Mouse (Mus musculus) retina, postnatal 1 day (tissue): ENCODE data around the gene Eif6.

Experiments used
- DNase-seq: peaks from one replicate; pipeline ENCODE4 v3.0.0-alpha.2; 2012

Eif6 gene

DNA sequence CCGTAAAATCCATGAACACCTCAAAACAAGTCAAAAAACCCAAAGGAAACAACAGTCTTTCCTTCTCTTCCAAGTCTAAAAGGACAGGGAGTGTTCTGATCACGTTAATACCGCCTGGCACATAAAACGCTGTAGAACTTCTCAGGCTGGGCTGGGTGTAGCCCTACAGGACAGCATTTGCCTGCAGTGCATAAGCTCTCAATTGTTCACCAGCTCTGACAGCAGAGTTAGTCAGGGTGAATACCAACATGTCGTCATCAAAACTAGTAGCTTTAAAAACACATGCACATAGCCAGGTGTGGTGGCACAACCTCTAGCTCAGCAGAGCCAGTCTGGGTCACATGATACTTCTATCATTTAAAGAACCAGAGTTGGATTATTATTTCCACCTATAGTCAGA, 5.9 kb downstream of the Eif6 start:
- no peak for DNase-seq

GRCm38 (mm10) chr2:155819449-155820251, 7.1 kb downstream of the Eif6 start:
- no peak for DNase-seq

GRCm38 (mm10) chr2:155819392-155819448, 7.5 kb downstream of the Eif6 start, which contains the start of gene BC029722:
BC029722 (minus strand) TSS chr2:155819426.
- no peak for DNase-seq

DNA sequence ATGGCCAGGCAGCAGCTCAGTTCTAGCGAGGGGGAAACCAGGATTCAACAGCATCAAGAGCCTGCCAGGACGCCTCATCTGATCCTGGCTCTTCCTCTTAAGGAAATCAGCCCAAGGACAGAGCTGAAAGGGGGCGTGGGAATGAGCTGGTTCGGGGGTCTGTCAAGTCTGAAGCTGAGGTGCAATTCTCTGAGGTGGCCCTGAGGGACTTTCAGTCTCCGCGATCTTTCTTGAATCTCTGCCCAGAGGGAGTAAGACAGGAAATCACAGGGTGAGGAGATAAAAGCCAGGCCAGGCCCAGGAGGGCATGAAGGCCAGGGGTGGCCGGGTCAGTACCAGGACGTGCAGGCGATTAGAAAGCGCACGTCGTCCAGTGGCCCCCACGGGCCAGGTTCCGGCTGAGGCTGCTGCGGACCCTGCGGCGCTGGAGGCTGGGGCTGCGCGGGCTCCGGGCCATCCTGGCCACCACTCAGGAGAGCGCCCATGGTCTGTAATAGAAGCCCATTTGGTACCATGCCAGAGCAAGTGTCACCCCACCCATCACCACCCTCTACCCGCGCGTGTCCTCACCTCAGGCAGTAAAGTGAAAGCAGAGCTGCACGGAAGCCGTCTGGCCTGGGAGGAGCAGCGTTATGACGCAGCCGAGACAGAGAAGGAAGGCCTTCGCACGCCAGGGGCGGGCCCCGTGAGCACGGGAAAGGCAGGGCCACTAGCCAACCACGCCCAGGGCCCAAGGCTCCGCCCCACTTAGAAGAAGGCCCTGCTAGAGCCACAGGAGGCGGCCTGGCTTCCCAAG, 7.9 kb downstream of the Eif6 start:
- DNase-seq = peak; percentile 94

DNA sequence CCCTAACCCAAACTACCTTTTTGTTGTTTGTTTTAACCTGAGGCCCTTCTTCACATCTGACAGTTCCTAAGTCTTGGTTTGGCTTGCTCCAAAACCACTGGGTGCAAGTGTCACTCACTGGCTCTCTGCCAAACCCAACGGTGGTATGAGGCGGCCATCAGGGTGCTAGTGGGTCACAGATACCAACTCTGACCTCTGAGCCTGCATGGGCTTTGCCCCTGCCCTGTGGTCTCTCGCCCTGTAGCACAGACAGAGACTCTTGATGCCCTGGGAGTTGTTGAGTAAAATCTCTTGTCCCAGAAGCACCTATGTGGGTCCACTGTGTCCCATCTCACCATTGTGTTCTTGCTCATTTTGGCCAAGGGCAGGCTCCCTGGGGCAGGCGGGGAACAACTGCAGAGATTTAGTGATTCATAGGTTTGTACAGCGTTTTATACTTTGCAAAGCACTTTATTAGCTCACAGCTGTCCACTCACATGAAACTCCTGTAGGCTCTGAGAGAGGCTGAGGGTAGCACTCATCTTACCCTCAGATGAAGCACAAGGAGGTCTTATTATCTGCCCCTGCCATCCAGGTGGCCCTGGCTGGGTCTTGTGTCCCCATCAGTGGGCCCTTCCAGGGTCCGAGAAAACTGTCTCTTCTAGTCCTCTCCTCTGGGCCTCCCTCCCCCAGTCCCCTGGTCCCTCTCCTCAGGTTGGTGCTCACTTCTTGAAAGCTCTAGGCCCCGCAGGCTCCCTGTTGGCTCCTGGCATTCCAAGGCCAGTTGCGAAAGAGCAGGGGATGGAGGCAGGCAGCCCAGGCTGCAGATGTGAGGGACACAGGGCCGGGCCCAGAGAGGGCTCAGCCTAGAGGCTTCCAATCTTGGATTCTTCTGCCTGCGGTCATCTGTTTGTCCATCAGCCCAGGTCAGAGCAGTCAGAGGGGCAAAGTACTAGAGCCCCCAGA, 9.2 kb downstream of the Eif6 start:
- DNase-seq = no peak

DNA sequence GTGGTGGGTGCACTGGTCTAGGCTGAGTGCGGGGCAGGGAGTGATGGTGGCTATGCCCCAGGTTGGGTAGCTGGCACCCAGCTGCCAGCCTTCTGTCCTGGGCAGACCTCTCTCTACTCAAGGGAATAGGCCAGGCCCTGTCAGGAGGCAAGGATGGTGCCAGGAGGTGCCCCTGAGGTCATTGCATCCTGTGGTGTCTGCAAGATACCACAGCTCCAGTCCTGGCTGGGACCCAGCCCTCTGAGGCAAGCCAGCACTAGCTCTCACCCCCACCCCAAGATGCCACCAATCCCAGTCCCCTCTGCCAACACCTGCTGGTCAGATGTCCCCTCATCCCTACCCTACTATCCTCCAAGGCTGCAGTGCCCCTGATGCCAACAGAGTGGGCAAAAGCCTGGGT, 10.5 kb downstream of the Eif6 start:
- no peak for DNase-seq

DNA sequence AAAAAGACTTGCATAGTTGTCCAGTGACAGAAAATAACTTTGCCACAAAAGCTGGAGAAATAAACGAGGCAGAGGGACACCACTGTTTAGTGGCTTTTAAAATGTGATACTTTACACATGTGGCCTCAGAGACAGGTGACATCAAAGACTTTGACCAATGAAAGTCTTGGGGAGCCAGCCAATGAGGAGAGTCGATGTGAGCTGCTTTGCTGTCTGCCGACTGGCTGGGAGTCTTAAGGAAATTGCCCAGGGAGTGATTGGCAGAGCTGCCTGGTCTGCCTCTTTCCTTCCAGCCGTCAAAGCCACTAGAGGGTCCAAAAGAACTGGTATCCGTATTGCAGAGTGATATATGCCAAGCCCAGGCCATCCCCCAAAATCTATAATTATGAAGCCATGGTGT, 11.9 kb downstream of the Eif6 start:
- peak; percentile 27 for DNase-seq

DNA sequence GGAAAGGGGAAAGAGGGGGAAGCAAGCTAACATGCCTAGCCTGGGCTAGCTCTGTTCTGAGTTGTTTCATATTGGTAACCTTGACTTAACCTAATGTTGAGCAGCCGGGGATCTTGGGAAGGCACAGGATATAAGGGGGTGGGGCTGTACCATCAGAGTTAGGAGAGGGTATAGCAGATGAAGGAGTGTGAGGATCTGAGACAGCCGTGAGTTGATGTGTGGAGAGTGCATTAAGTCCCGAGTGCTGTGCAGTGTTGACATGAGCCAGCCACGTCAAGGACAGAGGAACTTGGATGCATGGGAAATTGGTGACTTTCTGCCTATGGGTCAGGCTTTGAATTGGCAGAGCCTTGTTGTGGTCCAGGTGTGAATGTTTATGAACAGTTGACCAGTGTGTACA, 14.1 kb downstream of the Eif6 start:
- DNase-seq = no peak

DNA sequence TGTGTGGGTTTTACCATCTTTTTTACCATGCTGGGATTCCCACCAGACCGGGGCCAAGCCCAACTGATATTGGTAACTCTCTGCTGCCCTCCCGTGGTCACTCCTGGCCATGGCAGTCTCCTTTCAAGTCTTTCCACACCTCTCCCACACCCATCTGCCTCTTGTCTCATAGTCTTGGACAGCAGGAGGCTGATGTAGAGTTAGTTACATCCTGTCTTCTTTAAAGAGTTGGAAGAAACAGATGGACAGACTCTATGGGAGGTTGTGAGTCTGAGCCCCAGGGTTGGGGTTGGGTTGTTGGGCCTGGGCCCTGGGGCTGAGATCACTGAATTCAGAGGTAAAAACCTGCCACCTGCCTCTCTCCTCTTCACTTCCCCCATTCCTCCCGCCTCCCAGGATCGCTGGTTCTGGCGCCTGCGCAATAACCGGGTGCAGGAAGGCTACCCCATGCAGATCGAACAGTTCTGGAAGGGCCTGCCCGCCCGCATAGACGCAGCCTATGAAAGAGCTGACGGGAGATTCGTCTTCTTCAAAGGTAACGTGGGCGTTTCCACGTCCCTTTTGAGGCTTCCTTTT, 14.8 kb downstream of the Eif6 start:
- peak; percentile 77 for DNase-seq

GRCm38 (mm10) chr2:155809620-155810019, 17.1 kb downstream of the Eif6 start:
- DNase-seq = no peak

DNA sequence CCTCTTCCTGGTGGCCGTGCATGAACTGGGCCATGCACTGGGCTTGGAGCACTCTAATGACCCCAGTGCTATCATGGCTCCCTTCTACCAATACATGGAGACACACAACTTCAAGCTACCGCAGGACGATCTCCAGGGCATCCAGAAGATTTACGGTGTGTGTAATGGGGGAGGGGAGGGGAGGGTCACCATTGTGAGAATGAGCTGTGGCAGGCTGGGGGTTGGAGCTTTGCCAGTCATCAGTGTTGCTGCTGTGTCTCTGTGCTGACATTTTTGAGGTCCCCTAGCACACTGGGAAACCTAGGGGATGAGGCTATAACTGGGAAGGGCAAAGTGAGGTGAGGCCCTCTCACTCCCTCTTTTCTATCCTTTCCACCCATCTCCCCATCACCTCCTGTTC, 19.3 kb downstream of the Eif6 start:
- no peak for DNase-seq

DNA sequence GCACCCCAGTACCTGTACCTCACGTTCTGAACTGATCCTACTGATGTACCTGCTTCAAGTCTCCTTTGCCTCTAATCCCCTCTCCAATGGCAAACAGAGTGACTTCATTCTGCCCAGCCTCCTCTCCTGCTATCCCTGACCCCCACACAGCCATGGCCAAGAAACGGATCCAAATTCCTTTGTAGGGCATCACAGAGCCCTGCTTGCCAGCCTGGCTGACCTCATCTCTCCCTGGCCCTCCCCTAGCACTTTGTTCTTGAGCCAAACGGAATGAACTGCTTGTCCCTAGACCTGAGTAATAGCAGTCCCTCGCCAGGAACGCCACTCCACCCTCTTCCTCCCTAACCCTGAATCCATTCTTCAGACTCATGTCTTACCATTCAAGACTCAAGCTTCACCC, 20.2 kb downstream of the Eif6 start:
- DNase-seq = no peak

GRCm38 (mm10) chr2:155805925-155806255, 20.8 kb downstream of the Eif6 start:
- no peak for DNase-seq

- peak; percentile 58 for DNase-seq
These were observed 21.3 kb downstream of the Eif6 start for GRCm38 (mm10) chr2:155805231-155805924.

DNA sequence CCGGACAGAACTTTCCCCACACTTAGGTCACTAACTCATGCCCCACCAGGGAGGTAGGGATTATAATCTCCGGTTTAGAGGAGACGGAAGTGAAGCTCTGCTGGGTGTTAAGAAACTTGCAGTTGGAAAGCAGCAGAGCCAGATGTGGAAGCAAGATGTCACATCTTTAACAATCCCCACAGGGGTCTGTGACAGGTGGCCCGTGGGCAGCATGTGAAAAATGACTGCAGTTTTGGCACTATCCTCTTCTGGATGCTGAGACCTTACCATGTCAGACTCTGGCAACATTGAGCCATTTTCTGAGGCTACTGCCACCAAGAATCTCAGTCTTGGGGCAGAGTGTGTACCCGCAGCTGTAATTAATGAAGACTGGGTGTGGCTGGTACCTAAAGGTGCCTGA, 22.7 kb downstream of the Eif6 start:
- no peak for DNase-seq

GRCm38 (mm10) chr2:155802761-155803160, 24.0 kb downstream of the Eif6 start:
- peak; percentile 44 for DNase-seq

DNA sequence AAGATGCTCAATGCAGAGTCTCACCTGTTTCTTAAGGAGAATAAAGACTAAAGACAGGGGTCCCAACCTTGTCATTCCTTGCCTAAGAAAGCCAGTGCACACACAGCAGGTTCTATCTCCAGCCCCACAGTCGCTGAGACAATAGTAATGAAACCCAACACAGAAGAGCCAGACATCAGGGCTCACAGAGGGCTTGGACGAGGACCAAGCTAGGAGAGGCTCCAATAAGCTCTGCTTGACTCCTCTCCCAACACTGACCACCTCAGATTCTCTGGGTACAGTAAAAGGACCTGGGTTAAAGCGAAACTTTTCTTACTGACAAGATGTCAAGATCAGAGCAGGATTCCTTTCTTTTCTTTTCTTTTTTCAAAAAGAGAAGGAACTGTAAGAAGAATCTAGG, 28.1 kb downstream of the Eif6 start:
- DNase-seq = no peak

DNA sequence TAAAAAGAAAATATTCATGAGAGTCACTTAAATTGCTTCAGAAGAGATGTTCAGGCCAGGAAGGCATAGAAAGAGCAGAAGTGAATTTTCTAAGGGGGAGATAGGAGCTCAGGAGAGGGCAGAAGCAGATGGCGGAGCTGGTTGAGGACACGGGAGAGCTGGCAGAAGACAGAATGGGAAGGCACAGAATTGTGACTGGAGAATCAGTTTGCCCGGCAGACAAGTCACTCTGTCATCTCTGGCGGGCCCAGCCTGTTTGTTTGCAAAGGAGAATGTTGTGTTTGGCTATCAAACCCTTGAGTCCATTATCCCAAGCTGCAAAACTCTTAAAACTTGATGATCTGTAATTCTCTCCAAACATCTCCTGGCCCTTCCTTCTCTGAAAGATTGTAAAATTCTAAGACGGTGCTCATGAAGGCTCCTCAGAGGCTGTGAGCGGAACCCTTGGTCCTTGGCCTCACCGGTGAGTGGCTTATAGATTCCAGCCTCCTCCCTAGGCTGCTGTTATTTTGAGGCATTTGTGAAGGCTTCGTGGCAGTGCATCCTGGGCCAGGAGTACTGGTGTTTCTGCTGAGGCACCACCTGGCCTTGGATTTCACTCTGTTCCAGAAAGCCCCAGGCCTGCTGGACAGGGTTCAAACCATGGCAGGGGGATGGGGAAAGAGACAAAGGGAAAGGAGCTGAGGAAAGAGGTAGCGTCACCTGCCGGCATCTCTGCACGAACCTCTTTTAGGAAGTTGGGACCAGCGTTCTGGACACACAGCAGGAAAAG, 31.9 kb downstream of the Eif6 start:
- DNase-seq = no peak

- DNase-seq = no peak
These were observed 33.8 kb downstream of the Eif6 start for GRCm38 (mm10) chr2:155792899-155793298.

GRCm38 (mm10) chr2:155787949-155788931, 38.5 kb downstream of the Eif6 start:
- DNase-seq = no peak

DNA sequence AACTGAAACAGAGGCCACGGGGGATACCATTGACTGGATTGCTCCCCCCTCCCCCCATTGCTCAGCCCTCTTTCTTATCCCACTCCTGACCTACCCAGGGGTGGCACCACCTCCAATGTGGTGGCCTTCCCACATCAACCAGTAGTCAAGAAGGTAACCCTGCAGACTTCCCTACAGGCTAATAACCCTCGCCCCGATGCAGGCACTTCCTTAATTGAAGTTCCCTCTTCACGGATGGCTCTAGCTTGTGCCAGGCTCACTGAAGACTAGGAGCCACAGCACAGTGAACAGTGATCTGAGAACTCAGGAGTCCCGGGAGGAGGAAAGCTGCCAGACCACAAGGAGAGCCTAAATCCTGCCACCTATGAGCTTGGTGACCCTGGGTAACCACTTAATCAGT, 39.8 kb downstream of the Eif6 start:
- no peak for DNase-seq
